Mouse (Mus musculus) kidney, postnatal 0 days (tissue): ENCODE results near the gene Fem1b. TPM values are rescaled to one million over a fixed set of nuclear protein-coding genes. Genes with fewer than 3 reads are reported as not detected.
A peak's percentile ranks its signal among the peaks of the same experiment; 100 is the strongest.

Experiments used
- ATAC-seq: fragments of 200-750 bp; cut with Nextera tagmentation; replicated peaks from 2 replicates; pipeline ENCODE4 v1.8.0; 2017; ENCODE audit warnings: low read depth, moderate number of reproducible peaks, moderate TSS enrichment, moderate library complexity; ENCODE audit not compliant: low FRiP score
- DNase-seq: peaks from one replicate; pipeline ENCODE4 v3.0.0-alpha.2; 2016; ENCODE audit warnings: low spot score
- H3K27ac ChIP-seq: fragments of 300-500 bp; sonication (generic); 2 replicates; pipeline ENCODE4 v1.5.1; 2014; ENCODE audit warnings: mild to moderate bottlenecking
- H3K27me3 ChIP-seq: fragments of 300-500 bp; sonication (generic); 2 replicates; pipeline ENCODE4 v1.6.1; 2014; ENCODE audit warnings: low read length, mixed read lengths; ENCODE audit not compliant: insufficient read depth
- H3K36me3 ChIP-seq: fragments of 300-500 bp; sonication (generic); 2 replicates; pipeline ENCODE4 v1.6.1; 2014; ENCODE audit warnings: low read length, mixed read lengths; ENCODE audit not compliant: insufficient read depth
- H3K4me1 ChIP-seq: fragments of 300-500 bp; sonication (generic); replicated peaks from 2 replicates; pipeline ENCODE4 v1.6.1; 2014; ENCODE audit warnings: antibody characterized with exemption, low read length, mixed read lengths; ENCODE audit not compliant: insufficient read depth
- H3K4me2 ChIP-seq: fragments of 300-500 bp; sonication (generic); 2 replicates; pipeline ENCODE4 v1.6.1; 2014; ENCODE audit warnings: mild to moderate bottlenecking, low read length, moderate library complexity, mixed read lengths
- H3K4me3 ChIP-seq: fragments of 300-500 bp; sonication (generic); replicated peaks from 2 replicates; pipeline ENCODE4 v1.5.1; 2014; ENCODE audit warnings: low read depth, low read length
- H3K9ac ChIP-seq: fragments of 300-500 bp; sonication (generic); 2 replicates; pipeline ENCODE4 v1.6.1; 2014; ENCODE audit warnings: low read depth, low read length
- H3K9me3 ChIP-seq: fragments of 300-500 bp; sonication (generic); replicated peaks from 2 replicates; pipeline ENCODE4 v1.6.1; 2016; ENCODE audit warnings: low read length, inconsistent platforms, mixed read lengths
- CTCF ChIP-seq: IDR thresholded peaks from 2 replicates; pipeline ENCODE4 v1.5.1; 2016; ENCODE audit warnings: antibody characterized with exemption, low read depth, mild to moderate bottlenecking, moderate library complexity
- WGBS: fragments of 180-500 bp; shearing (Covaris S2); extraction: QIAGEN DNeasy Blood & Tissue Kit; methylation state at CpG from one replicate; pipeline ENCODE4 v1.1.7; 2014; 5-methylcytosine and 5-hydroxymethylcytosine counted together
- polyA plus RNA-seq: library from polyadenylated mRNA; unstranded; fragments of >200 nt; fragmentation: Nextera tagmentation; extraction: Ambion mirVana; gene quantifications from 2 replicates; pipeline ENCODE4 v1.2.1, GENCODE M21; 2015

Fem1b gene
- polyA plus RNA-seq, 1 experiment from 2014 or later = 15.1 TPM

DNA sequence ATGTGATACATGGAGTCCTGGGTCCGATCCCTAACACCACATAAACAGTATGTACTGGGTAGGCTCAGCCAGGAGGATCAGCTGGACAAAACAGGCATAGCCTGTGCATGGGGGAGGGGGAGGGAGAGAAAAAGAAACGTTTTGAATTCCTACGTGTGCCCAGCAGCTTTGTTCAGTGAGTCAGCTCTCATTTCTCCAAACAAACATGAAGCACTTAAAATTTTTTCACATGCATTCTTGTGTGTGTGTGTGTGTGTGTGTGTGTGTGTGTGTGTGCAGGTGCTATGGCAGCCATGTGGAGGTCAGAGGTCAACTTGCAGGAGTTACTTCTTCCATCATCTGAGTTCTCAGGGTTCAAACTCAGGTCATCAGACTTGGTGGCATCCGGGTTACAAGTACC, 36.3 kb downstream of the Fem1b start:
- DNase-seq (no peak), ATAC-seq (no peak)
- Histone ChIP-seq H3K4me1 (no peaks in the 10 kb centered on the region), H3K36me3 (no peaks in the 10 kb centered on the region), H3K27ac (no peak overlapping the region), H3K27me3 (no peaks in the 10 kb centered on the region), H3K4me2 (no peak overlapping the region), H3K4me3 (no peak overlapping the region), H3K9me3 (no peaks in the 10 kb centered on the region), H3K9ac (no peak overlapping the region)
- no peak for TF ChIP-seq CTCF
- 34% methylated on average over 4 of the region's 4 CpGs for WGBS

DNA sequence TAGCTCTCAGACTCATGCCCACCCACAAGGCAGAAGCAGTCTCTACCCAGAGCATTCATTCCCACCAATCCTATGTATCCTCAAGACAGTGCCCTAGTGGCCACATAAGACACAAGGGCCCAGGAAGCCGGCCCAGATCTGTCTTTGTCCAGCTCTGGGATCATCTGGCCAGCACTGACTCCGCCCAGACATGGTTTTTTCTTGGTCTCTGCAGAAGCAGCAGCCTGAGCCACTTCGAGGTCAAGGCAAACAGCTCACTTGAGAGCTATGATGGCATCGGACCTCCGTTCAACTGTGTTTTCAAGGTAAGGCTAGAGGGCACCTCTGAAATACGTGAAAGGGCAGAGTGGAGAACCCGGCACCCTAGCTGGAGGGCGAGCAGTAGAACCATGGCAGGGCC, 39.0 kb downstream of the Fem1b start:
- Histone ChIP-seq H3K9me3 (no peaks in the 10 kb centered on the region), H3K27ac (no peak overlapping the region), H3K36me3 (no peaks in the 10 kb centered on the region), H3K9ac (no peak overlapping the region), H3K4me3 (no peak overlapping the region), H3K4me1 (no peaks in the 10 kb centered on the region), H3K4me2 (no peak overlapping the region), H3K27me3 (no peaks in the 10 kb centered on the region)
- ATAC-seq = 0 out of 2 replicates have a peak, but pooled peaks have one; percentile 37
- 76% methylated on average over 8 of the region's 8 CpGs for WGBS
- TF ChIP-seq CTCF = peak; percentile 31; the same call in 1 of the 2 replicates
- DNase-seq = peak; percentile 71

GRCm38 (mm10) chr9:62768361-62768760, 43.4 kb downstream of the Fem1b start:
- Histone ChIP-seq H3K4me3 (no peak overlapping the region), H3K9me3 (no peaks in the 10 kb centered on the region), H3K27me3 (no peaks in the 10 kb centered on the region), H3K4me2 (no peak overlapping the region), H3K9ac (no peak overlapping the region), H3K27ac (no peak overlapping the region), H3K36me3 (no peaks in the 10 kb centered on the region), H3K4me1 (0 out of 2 replicates have a peak, but pooled peaks cover under 1% of the 10 kb centered on the region)
- no peak for TF ChIP-seq CTCF
- DNase-seq (no peak), ATAC-seq (no peak)
- 64% methylated on average over 5 of the region's 5 CpGs for WGBS

DNA sequence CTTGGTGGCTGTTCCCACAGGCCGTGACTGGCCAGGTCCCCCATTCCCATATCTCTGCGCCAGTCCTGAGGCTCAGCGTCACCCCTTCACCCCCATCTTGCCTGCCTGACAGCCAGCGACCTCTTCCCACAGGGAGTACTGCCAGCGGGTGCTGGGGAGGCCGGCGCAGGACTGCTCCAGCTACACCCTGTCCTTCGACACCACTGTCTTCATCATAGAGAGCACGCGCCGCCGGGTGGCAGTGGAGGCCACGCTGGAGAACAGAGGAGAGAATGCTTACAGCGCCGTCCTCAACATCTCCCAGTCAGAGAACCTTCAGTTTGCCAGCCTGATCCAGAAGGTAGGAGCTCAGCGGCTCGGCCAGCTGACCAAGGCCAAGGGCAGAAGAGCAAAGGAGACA, 44.3 kb downstream of the Fem1b start:
- no peaks in the 10 kb centered on the region for H3K36me3 ChIP-seq
- peaks cover 3% of the 10 kb centered on the region; the same call in 1 of the 2 replicates for H3K4me1 ChIP-seq
- peak; percentile 34; the same call in 1 of the 2 replicates for TF ChIP-seq CTCF
- ATAC-seq (no peak), DNase-seq (no peak)
- H3K4me3 ChIP-seq = no peak overlapping the region
- H3K27ac ChIP-seq = no peak overlapping the region
- no peaks in the 10 kb centered on the region for H3K9me3 ChIP-seq
- no peak overlapping the region for H3K9ac ChIP-seq
- WGBS = 65% methylated on average over 17 of the region's 17 CpGs
- H3K4me2 ChIP-seq = no peak overlapping the region
- no peaks in the 10 kb centered on the region for H3K27me3 ChIP-seq

- Histone ChIP-seq H3K36me3 (no peaks in the 10 kb centered on the region), H3K4me1 (peaks cover 3% of the 10 kb centered on the region; the same call in 1 of the 2 replicates), H3K4me3 (no peak overlapping the region), H3K27me3 (no peaks in the 10 kb centered on the region), H3K4me2 (no peak overlapping the region), H3K27ac (no peak overlapping the region), H3K9me3 (no peaks in the 10 kb centered on the region), H3K9ac (no peak overlapping the region)
- TF ChIP-seq CTCF = no peak
- 72% methylated on average over 4 of the region's 4 CpGs for WGBS
- ATAC-seq (no peak), DNase-seq (no peak)
Measured at GRCm38 (mm10) chr9:62765346-62765745, 46.4 kb downstream of the Fem1b start.

- Histone ChIP-seq H3K9me3 (no peaks in the 10 kb centered on the region), H3K4me2 (peak overlapping the region; percentile 37; the same call in 1 of the 2 replicates), H3K27me3 (no peaks in the 10 kb centered on the region), H3K4me1 (peaks cover 3% of the 10 kb centered on the region; the same call in 1 of the 2 replicates), H3K9ac (no peak overlapping the region), H3K4me3 (no peak overlapping the region), H3K36me3 (no peaks in the 10 kb centered on the region), H3K27ac (no peak overlapping the region)
- 0 out of 2 replicates have a peak, but pooled peaks have one; percentile 25 for ATAC-seq
- 5% methylated on average over 13 of the region's 13 CpGs for WGBS
- DNase-seq = peak; percentile 51
- no peak for TF ChIP-seq CTCF
Measured at GRCm38 (mm10) chr9:62763478-62763877, 48.3 kb downstream of the Fem1b start.

DNA sequence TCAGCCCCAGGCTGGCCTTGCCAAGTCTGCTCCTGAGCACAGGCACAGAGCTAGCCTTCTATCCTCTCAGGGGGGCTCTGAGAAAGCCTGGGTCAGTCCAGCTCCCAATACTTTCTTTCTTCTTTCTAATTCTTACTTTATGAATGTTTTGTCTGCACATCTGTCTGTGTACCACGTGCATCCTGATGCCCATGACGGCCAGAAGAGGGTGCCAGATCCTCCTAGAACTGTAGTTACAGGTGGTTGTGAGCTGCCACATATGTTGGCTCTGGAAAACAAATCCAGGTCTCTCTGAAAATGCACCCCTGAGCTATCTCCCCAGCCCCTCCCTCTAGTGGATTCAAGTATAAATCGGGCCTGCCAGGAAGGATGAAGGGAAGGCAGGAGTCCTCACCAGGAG, 52.1 kb downstream of the Fem1b start:
- no peaks in the 10 kb centered on the region for H3K9me3 ChIP-seq
- H3K4me1 ChIP-seq = peaks cover 3% of the 10 kb centered on the region; the same call in 1 of the 2 replicates
- no peak overlapping the region for H3K4me3 ChIP-seq
- DNase-seq (no peak), ATAC-seq (no peak)
- H3K9ac ChIP-seq = no peak overlapping the region
- H3K36me3 ChIP-seq = no peaks in the 10 kb centered on the region
- no peaks in the 10 kb centered on the region for H3K27me3 ChIP-seq
- no peak overlapping the region for H3K4me2 ChIP-seq
- peak; percentile 45; the same call in 1 of the 2 replicates for TF ChIP-seq CTCF
- WGBS = 62% methylated on average over 3 of the region's 3 CpGs
- no peak overlapping the region for H3K27ac ChIP-seq
